Mouse (Mus musculus): ENCODE results near the gene Myl12a. TPM values are rescaled to one million over a fixed set of nuclear protein-coding genes. Genes with fewer than 3 reads are reported as not detected.

The Myl12a gene
- polyA plus RNA-seq, 2 experiments from 2014 or later = 601 to 659 TPM

Other genes starting within 250 kb of the Myl12a start
- 10 to 100 TPM; 57.4 to 72.4 TPM for gene Tgif1, start 149.3 kb downstream of the Myl12a start, polyA plus RNA-seq (2017; shearing (Covaris generic))
- 1 to 10 TPM in 1 of 2 experiments, under 1 TPM in 1; 0.28 to 1.6 TPM for gene Myom1, start 245 bp downstream of the Myl12a start, polyA plus RNA-seq (2017; shearing (Covaris generic))
- gene Lpin2, start 179.7 kb upstream of the Myl12a start, polyA plus RNA-seq (2017; shearing (Covaris generic)) = 10 to 100 TPM; 22.6 to 35.9 TPM